Mouse (Mus musculus): Measurements from ENCODE around the gene Pitpnm3. TPM values are rescaled to one million over a fixed set of nuclear protein-coding genes. Genes with fewer than 3 reads are reported as not detected.

Pitpnm3 gene
- total RNA-seq, 2 experiments from 2014 or later = 17.5 to 17.8 TPM

DNA sequence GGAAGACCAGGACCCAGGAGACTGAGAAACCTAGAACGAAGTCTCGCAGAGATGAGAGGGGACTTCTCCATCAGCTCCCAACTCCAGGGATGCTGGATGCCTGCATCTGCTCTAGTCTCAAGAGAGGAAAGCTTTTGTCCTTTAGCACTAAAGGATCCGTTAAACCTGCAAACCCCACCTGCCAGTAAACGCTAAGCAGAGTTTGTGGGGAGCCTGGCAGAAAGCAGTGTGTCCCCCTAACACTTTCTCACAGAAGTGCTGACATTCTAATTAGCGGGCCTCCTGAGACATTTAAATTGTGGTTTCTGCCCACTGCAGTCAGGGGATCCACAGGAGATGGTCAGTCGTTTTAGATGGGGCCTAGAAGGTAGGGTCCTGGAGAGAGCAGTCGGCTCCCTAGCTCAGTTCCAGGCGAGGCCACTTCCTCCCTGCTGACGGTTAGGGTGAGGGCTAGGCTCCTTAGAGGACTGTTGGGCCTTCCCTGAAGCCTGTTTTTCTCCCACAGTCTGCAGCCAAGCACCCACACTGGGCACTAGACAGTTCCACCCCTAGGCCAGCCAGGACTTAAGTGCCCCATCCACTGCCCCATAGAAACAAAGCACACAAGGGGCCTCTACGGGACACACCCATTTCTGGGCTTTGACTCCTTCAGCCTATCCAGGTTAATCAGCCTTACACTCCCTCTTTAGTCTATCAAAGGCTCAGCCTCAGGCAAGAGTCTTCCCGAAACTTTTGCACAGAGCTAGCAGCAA is 829 bp upstream of the Pitpnm3 start:
- DNase-seq (ENCODE audit: low spot score in 2 of 2) = no peak

DNA sequence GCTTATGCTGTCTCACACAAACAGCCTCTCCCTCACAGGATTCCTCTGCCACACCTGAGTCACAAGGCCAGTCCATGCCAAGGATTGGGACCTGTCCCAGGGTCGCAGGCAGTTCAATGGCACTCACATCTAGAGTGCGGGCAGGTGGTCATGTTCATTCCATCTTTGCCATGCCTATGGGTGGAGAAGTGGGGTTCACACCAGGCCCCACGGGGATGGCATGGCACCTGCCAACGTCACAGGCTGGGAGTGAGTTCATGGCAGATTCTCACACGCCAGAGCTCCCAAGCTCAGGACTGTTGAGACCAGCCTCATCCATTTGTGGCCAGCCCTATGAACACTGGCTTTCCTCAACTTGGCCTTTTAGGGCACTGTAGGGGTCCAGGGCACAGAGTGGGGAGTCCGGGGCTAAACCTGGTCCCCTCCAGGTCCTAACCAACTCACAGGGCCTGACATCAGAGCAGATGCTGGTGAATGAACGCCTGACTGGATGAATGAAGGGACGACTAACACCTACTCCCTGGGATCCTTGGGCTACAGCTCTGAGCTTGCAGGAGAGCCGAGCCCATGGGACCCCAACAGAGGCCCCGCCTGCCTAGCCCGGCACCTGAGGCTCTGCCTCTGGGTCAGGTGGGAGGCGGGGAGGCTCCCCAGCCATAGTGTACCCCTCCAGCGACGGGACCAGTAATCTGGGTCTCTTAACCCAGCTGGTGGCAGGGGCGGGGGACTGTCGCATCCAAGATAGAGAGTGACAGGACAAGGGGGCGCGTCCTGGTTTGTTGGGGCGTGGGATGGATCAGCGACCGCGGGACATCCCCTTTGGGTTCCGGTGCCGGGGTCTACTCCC is 819 bp downstream of the Pitpnm3 start:
- DNase-seq (ENCODE audit: low spot score in 2 of 2) = no peak

DNA sequence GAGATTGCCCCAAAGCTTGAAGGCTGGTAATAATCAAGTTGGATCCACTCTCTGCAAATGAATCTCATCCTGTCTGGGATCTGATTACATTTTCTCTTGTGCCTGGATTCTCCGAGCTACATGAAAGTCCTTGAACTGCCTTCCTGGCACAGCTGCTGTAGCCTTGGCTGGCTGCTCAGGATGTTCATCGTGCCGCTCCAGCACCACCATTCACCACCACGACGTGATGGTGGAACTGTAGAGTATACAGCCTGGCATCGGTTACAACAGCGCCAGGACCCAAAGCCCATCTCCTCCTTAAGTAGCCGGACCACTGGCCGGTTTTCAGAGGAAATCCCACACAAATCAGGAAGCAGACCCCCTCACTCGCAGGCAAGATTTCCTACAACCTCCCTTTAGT is 2.5 kb downstream of the Pitpnm3 start:
- no peak for DNase-seq (ENCODE audit: low spot score in 2 of 2)

DNA sequence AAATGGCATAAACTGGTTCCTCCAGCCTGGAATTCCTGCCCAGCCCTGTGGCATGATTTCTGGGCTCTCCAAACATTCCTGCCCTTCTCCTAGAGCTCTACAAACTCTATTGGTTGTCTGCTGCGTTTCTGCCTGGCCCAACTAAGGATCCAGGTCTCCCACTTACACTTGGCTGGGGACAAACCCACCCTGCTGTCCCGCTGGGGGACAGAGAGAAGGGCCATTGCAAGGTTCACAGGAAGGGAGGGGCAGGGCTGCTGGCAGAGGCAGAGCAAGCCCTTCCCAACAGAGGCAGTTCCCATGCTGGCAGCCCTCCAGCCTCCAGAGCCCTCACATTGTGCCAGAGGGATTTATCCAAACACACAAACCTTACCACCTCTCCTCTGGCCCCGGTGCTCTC is 3.3 kb downstream of the Pitpnm3 start:
- peak; percentile 55 to 63 for DNase-seq (ENCODE audit: low spot score in 2 of 2)

DNA sequence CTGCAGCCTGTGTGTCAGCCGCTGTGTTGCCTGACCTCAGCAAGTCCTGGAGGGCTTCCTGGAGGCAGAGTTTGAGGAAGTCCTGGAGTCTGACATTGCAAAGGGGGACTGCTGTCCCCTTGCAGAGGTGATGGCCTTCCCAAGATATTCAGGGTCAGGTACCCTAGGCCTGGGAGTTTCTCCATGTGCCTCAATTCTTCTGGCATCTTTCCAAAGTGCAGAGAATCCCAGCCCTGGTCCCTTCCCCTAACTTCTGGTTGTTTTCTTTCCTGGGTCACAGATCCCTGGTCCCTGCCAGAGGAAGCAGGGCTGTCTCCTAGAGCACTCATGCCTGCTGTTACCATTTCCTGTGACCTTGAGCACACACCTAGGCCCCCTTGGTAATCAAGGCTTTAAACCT is 3.9 kb downstream of the Pitpnm3 start:
- DNase-seq (ENCODE audit: low spot score in 2 of 2) = no peak

DNA sequence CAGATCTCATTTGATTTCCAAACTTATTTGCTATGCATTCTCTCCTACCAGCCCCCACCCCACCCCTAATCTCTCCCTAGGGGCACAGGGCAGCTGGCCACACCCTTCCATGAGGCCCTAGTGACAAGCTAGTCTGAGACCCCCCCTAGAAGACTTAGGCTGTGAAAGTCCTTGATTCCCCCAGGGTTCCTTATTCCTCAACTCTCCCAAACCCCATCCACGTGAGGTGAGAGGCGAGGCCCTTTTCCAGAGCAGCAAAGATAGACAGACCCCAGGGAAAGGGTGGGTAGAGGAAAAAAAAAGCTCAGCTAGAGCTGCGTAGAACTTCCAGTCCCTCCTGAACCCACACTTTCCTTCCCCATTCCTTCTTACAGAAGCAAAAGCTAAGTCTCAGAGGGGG is 4.7 kb downstream of the Pitpnm3 start:
- no peak for DNase-seq (ENCODE audit: low spot score in 2 of 2)

DNA sequence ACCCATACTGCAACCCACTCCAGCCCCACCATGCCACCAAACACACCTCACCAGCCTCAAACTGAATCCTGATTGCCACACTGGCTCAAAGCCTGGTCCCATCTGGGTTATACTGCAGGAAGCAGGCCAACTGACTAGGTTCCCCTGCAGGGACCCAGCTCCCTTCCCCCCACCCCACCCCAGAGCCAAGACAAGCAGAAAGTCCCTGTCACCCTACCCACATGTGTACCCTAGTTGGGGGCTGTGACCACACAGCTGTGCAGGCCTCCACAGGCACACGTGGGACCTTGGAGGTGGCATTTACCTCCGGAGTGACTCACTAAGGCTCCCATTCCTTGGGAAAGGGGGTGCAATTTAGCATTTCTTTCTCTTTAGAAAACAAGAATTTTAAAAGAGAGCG is 5.1 kb downstream of the Pitpnm3 start:
- no peak for DNase-seq (ENCODE audit: low spot score in 2 of 2)

DNA sequence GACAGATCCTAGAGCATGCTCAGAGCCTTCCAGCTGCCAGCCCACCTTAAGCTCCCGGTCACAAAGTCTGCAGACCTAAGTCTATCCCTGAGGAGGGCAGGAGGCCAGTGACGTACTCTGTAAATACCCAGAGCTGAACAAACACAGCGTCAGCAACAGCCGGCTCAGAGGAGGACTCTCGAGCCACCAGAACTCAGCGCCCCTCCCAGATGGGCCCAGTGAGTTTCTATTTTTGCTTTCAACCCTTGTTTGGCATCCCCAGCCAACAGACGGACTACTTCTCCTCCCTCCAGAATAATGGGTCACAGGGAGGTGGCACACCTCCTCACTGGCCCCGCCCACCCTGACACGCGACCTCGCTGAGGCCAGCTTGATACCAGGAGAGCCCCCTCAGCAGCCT is 5.6 kb downstream of the Pitpnm3 start:
- DNase-seq (ENCODE audit: low spot score in 2 of 2) = no peak

DNA sequence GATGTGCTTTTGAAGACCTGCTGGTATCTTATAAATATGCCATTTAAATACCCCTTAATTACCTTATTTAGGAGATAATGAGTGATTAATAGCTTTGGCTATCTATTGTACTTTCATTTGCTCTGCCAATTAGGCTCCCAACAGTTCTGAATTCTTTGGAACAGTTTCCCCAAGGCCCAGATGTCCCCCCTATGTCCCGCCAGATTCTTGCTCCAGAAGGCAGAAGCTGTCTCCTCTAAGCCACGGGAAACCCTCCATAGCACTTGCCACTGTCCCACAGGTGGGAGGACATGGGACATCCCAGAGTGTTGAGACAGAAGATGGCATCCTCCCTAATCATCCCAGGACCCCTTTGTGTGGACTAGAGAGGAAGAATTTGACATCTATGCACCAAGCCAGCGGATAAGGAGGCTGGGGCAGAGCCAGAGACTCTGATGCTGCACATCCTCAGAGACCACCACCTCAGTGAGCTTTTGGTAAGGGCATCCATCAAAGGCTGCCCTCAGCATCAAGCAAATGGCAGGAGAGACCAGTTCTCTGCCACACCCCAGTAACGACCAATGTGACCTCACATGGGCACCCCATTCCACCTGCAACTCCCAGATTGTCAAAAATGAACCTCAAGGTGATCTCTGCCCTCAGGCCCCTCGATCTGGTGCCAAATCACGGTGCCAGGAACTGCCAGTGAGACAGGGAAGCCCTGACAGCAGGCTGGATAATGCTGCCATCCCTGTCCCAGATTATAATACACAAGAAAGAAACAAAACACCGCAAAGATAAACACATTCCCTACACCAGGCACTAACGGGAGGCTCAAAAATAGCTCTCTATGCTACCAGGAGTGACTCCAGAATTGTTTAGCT is 6.3 kb downstream of the Pitpnm3 start:
- DNase-seq (ENCODE audit: low spot score in 2 of 2) = peak; percentile 45 to 52

DNA sequence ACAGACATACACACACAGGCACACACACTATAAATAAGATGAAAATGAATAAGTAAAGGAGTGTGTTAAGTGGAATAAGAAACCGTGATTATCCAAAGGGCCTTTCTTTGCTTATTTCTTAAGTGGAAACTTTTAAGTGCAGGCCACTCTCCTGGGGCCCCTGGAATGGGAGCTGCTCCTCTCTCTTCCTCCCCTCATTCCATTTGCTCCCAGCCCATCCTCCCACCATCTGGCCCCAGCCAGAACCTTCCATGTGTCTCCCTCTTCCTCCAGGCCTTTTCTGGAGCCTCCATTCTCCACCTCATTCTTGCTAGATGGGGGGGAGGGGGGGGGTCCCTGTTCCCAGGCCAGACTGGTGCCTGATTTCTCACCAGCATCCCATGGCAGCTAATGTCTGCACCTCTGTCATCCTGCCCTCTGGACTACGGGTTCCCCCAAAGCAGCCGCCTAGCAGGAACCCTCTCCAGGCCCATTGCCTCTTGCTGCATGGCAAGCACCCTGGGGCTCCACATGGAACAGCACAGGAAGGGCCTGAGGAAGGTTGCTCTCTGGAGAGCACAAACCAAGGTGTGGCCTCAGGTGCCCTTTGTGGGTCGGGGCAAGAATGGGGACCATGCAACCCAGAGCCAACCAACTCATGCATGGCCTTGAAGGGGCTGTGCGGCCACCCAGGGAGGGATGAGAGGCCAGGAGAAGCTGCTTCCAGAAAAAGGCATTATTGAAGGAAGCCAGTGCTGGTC is 8.0 kb downstream of the Pitpnm3 start:
- DNase-seq (ENCODE audit: low spot score in 2 of 2) = no peak

DNA sequence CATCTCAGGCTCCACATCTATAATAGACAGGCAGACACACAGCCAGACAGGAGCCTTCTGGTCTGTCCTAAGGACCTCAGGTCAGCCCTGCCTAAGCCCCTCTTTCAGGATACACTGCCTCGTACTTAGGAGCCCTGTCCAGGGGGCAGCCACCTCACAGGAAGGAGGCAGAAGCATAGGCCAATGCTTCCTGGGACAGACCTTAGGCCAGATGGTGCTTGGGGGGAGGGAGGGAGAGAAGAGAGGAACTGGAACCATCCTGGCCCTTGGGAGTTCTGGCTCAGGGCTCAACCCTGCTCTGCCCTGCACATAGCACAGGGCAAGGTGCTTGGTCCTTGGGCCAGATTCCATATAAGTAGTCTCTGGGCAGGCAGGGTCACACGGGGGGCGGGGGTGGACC is 9.8 kb downstream of the Pitpnm3 start:
- DNase-seq (ENCODE audit: low spot score in 2 of 2) = no peak

DNA sequence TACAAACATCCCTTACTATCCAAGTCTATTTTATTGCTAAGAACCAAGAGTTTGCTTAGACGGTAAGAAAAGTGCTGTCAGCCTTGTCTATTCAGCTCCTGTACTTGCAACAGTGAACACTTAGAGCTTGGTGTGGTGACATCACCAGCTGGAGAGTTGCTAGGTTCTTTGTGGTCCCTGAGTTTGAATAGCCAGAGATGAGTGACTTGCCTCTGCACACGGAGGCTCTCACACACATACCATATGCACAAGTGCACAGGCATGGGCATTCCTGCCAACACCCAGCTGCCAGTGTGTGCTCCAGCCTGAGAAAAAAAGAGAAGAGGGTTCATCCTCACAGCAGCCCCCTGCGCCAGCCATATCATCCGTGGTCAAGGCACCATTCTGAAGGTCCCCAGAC is 12.0 kb downstream of the Pitpnm3 start:
- DNase-seq (ENCODE audit: low spot score in 2 of 2) = no peak

DNA sequence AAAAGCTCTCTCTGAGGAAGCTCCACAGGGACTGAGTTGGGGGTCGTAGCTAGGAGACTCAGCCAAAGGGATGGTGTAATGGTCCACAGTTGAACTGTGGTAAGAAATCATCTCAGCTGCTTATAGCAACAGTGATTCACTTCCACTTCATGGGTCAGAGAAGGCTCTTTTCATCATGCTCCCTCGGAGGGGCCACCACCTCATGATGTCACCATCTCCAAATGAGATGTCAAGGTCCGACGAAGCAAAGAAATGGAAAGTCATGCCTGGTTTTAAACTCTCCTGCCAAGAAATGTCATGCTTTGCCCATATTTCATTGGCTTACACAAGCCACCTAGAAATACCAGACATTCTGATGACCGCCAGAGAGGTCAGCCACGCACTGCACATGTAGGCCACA is 15.2 kb downstream of the Pitpnm3 start:
- DNase-seq (ENCODE audit: low spot score in 2 of 2) = no peak

DNA sequence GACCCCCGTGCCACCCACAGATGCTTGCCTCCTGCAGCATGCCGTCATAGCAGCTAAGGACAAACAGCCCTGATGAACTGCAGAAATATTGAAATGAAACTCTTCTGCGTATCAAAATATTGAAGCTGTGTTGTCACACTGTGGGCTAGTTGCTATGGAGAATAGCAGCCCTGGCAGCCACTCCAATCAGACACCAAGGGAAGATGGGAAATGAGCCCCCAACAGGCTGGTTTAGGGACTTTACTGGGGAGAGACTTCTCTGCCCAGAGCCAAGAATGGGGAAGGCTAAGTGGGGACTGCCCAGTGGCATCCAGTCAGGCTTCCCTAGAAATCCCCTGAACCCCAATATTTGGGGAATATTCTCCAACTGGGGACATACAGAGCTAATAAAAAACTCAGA is 16.9 kb downstream of the Pitpnm3 start:
- DNase-seq (ENCODE audit: low spot score in 2 of 2) = no peak

DNA sequence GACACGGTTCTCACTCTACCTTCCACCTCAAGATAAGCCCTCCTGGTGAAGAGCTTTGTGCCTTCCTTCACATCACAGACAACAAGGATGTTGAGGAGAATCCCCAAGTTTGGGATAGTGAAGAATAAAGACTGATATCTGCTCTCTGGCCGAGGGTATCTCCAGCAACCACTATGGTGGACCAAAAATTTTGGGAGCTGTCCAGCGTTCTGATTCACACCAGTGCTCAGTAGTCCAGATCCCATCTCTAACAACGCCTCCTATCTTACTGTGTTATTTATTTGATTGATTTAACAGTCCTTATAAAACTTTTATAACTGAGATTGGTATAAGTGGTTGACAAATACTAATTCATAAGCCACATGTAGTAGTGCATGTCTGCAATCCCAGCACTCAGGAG is 22.3 kb downstream of the Pitpnm3 start:
- DNase-seq (ENCODE audit: low spot score in 2 of 2) = no peak

DNA sequence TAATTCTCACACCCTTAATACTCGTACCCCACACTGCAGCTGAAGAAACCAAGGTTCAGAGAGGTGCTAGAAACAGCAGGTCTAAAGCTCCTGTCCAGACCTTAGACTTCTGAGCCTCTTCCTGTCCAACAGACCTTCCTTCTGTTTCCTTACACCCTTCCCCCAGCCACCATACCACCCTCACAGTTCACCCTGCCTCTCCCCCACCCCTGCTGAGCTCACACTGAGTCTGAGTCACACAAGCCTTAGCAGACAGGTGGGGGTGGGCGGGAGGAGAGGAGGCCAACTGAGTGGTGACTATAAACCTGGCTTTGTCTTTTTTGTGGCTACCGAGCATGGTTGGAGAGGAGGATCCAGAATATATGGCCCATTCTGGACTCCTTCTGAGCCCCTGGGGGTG is 24.9 kb downstream of the Pitpnm3 start:
- no peak for DNase-seq (ENCODE audit: low spot score in 2 of 2)

DNA sequence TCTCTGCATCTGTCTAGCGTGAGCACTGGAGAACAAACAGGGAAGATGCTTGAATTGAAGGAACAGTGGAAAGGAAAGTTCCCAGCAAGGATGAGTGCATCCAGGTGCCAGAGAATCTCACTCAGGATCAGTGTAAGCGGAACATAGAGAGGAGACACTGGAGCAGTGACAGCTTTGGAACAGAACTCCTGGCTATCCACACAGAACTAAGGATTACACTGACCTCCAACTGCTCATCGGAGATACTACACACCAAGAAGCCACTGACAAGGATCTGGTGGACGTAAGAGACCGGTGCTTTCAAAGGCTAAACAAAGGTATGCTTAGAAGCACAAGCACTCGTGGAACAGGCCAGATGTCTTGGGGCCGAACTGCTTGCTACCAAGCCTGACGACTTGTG is 31.4 kb downstream of the Pitpnm3 start:
- DNase-seq (ENCODE audit: low spot score in 2 of 2) = no peak

DNA sequence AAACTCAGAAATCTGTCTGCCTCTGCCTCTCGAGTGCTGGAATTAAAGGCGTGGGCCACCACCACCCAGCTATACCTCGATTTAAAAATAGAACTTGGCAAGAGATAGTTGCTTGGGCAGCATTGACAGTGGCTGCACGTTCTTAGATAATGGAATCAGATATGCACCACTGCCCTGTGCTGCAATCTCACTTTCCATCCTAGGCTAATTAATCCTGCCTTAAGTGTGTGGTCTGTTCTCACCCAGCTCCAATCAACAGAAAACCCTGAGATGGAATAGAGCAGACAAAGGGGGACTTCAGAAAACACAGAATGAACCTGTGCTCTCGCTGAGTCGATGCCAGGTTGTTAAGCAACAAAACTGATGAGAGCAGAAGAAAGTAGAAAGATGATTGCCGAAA is 32.0 kb downstream of the Pitpnm3 start:
- no peak for DNase-seq (ENCODE audit: low spot score in 2 of 2)

DNA sequence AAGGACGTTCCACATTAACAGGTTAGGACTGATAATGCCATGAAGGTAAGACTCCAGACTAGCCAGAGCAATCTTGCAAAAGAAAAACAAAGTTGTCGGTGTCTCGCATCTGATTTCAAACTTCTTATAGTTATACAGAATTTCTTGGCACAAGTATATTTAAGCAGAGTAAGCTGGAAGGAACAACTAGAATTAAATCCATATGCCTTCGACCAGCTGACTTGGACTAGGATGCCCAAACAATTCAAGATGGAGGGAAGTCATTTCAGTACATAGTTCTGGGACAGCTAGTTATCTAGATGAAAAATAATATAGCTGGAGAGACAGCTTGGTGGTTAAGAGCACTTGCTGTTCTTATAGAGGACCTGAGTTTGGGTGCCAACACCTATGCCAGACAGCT is 34.6 kb downstream of the Pitpnm3 start:
- no peak for DNase-seq (ENCODE audit: low spot score in 2 of 2)

DNA sequence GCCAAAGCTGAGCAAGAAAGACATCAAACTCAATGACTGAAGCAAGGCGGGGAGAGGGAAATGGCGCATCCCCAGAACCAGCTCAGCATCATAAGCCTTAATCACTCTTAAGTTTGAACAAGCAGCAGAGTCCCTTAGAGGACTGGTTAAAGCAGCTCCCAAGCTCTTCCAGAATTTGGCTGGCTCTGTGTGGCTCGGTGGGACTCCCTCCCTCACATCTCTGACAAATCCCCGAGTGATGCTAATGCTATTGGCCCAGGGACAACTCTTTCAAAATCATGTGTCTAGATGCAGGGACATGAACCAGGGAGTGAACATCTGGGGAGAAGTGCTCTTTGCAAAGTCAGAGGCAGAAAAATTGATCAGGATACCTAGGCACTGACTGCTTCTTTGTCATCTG is 36.4 kb downstream of the Pitpnm3 start:
- DNase-seq (ENCODE audit: low spot score in 2 of 2) = no peak

DNA sequence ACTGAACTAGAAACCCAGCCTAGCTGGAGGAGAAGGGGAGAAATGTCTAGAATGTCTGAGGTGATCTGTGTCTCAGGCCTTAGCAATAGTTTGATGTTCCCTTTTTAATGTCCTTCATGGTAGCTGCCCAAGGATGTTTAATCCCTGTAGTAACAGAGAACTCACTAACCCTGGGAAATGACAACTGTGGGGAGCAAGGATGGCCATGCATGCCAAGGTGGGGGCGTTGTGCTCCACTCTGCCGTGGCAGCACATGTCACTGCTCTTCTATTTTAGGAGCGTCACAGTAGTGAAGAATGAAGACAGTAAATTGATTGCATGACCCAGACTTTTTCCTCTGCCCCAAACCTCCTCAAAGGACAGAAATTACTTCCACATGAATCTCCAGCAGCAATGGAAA is 37.6 kb downstream of the Pitpnm3 start:
- DNase-seq (ENCODE audit: low spot score in 2 of 2) = no peak

Data from layer of hippocampus, postnatal 10 days (tissue).